Mouse (Mus musculus) heart, adult 2 months (tissue): ENCODE data around the gene Faim. TPM values are rescaled to one million over a fixed set of nuclear protein-coding genes. Genes with fewer than 3 reads are reported as not detected.

Experiments used
- DNase-seq, 2 experiments: peaks; one replicate each; pipeline ENCODE4 v3.0.0; 2021
- H3K27ac ChIP-seq: fragments of 200-600 bp; 2 replicates; pipeline ENCODE4 v1.8.1; 2022
- H3K27me3 ChIP-seq: fragments of 200-500 bp; 2 replicates; pipeline ENCODE4 v1.6.1; 2012; ENCODE audit warnings: mild to moderate bottlenecking, low read length, inconsistent platforms, mixed read lengths; ENCODE audit not compliant: control insufficient read depth, insufficient read depth
- H3K36me3 ChIP-seq: fragments of 200-500 bp; 2 replicates; pipeline ENCODE4 v1.6.1; 2012; ENCODE audit warnings: low read length, inconsistent platforms; ENCODE audit not compliant: control insufficient read depth, insufficient read depth
- H3K4me1 ChIP-seq: fragments of 200-500 bp; 2 replicates; pipeline ENCODE4 v1.6.1; 2011; ENCODE audit warnings: low read length; ENCODE audit not compliant: control insufficient read depth, insufficient read depth
- H3K4me3 ChIP-seq: fragments of 200-600 bp; 2 replicates; pipeline ENCODE4 v1.8.1; 2022
- H3K79me2 ChIP-seq: fragments of 200-500 bp; replicated peaks from 2 replicates; pipeline ENCODE4 v1.6.1; 2012; ENCODE audit warnings: mild to moderate bottlenecking, inconsistent platforms, low read length, moderate library complexity, mixed read lengths; ENCODE audit not compliant: control insufficient read depth, insufficient read depth
- H3K9ac ChIP-seq: fragments of 200-500 bp; 2 replicates; pipeline ENCODE4 v1.6.1; 2012; ENCODE audit warnings: low read depth, mild to moderate bottlenecking, control low read depth, inconsistent platforms, low read length, mixed read lengths
- CTCF ChIP-seq: fragments of 200-600 bp; IDR thresholded peaks from 2 replicates; pipeline ENCODE4 v1.8.1; 2022; ENCODE audit warnings: antibody characterized with exemption, mild to moderate bottlenecking, moderate library complexity
- EP300 ChIP-seq: fragments of 200-500 bp; IDR thresholded peaks from 2 replicates; pipeline ENCODE4 v1.6.1; 2011; ENCODE audit warnings: low read depth, low read length, control low read depth; ENCODE audit not compliant: insufficient read depth
- POLR2A ChIP-seq: fragments of 200-500 bp; IDR thresholded peaks from 2 replicates; pipeline ENCODE4 v1.6.1; 2011; ENCODE audit warnings: mild to moderate bottlenecking, low read depth, low read length, control low read depth; ENCODE audit not compliant: insufficient read depth
- WGBS: fragments of 180-500 bp; shearing (Covaris S2); methylation state at CpG from one replicate; pipeline ENCODE4 v1.1.7; 2018; 5-methylcytosine and 5-hydroxymethylcytosine counted together
- intact Hi-C: fragments of 180-260 bp; cut with DNase I; formaldehyde crosslinking; loops from one replicate; pipeline ENCODE4 v1.15.1; 2025
- polyA plus RNA-seq: library from polyadenylated mRNA; depleted of rRNA; stranded (reverse); fragments of >200 nt; gene quantifications from 2 replicates; pipeline ENCODE4 v1.2.3, GENCODE M21; 2012
- total RNA-seq, 2 experiments: library from RNA; stranded (reverse); gene quantifications; 2 replicates each; pipeline ENCODE4 v1.2.3; 2021

Gene Faim
- total and polyA plus RNA-seq, 3 experiments = 2.1 to 5.4 (median 4.1) TPM

GRCm38 (mm10) chr9:98954391-98955102 lies 31.6 kb upstream of the Faim start:
- Histone ChIP-seq H3K4me3 (peak overlapping the region; percentile 45), H3K9ac (no peak overlapping the region), H3K4me1 (peaks cover 2% of the 10 kb centered on the region; the same call in 1 of the 2 replicates), H3K27ac (no peak overlapping the region), H3K79me2 (no peaks in the 10 kb centered on the region), H3K27me3 (peaks cover 56% of the 10 kb centered on the region), H3K36me3 (no peaks in the 10 kb centered on the region)
- DNase-seq = peak; percentile 18 to 43
- intact Hi-C loops = no loop called here
- WGBS = 4% methylated on average over 33 of the region's 33 CpGs
- no peak for TF ChIP-seq CTCF
- no peak for TF ChIP-seq EP300
- no peak for TF ChIP-seq POLR2A

- Histone ChIP-seq H3K4me3 (peak within 1 kb of the TSS; percentile 45), H3K27me3 (peaks cover 55% of the 10 kb centered on the region), H3K79me2 (no peaks in the 10 kb centered on the region), H3K27ac (no peak within 1 kb of the TSS), H3K9ac (no peak within 1 kb of the TSS), H3K4me1 (peaks cover 2% of the 10 kb centered on the region; the same call in 1 of the 2 replicates), H3K36me3 (no peaks in the 10 kb centered on the region)
- intact Hi-C loops = no loop called here
- under 1% methylated on average over 56 of the region's 58 CpGs for WGBS
- TF ChIP-seq POLR2A (no peak), CTCF (no peak), EP300 (no peak)
- peak; percentile 26 to 51 for DNase-seq
Measured at GRCm38 (mm10) chr9:98955103-98955715, 31.0 kb upstream of the Faim start, which contains the start of gene Foxl2. TSS of gene Foxl2 (plus strand) at chr9:98955288.

DNA sequence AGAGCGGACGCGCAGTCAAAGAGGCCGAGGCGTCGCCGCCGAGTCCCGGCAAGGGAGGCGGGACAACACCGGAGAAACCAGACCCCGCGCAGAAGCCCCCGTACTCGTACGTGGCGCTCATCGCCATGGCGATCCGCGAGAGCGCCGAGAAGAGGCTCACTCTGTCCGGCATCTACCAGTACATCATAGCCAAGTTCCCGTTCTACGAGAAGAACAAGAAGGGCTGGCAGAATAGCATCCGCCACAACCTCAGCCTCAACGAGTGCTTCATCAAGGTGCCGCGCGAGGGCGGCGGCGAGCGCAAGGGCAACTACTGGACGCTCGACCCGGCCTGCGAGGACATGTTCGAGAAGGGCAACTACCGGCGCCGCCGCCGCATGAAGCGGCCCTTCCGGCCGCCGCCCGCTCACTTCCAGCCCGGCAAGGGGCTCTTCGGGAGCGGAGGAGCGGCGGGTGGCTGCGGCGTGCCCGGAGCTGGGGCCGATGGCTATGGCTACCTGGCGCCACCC lies 30.4 kb upstream of the Faim start:
- WGBS = 2% methylated on average over 60 of the region's 60 CpGs
- Histone ChIP-seq H3K36me3 (no peaks in the 10 kb centered on the region), H3K9ac (no peak overlapping the region), H3K79me2 (no peaks in the 10 kb centered on the region), H3K27ac (no peak overlapping the region), H3K4me3 (peak overlapping the region; percentile 45), H3K4me1 (peaks cover 2% of the 10 kb centered on the region; the same call in 1 of the 2 replicates), H3K27me3 (peaks cover 54% of the 10 kb centered on the region)
- peak; percentile 40 to 48 for DNase-seq
- TF ChIP-seq EP300 (no peak), CTCF (peak; percentile 45)
- intact Hi-C loops = no loop called here

- H3K79me2 ChIP-seq = no peaks in the 10 kb centered on the region
- H3K4me1 ChIP-seq = peaks cover 2% of the 10 kb centered on the region; the same call in 1 of the 2 replicates
- H3K27me3 ChIP-seq = peaks cover 53% of the 10 kb centered on the region
- no peaks in the 10 kb centered on the region for H3K36me3 ChIP-seq
- H3K9ac ChIP-seq = 0 out of 2 replicates have a peak overlapping the region, but pooled peaks have one; percentile 3
- H3K27ac ChIP-seq = no peak overlapping the region
- intact Hi-C loops = no loop called here
- H3K4me3 ChIP-seq = peak overlapping the region; percentile 40
- 1% methylated on average over 78 of the region's 80 CpGs for WGBS
- TF ChIP-seq EP300 (no peak), CTCF (no peak), POLR2A (no peak)
- peak; percentile 27 to 56 for DNase-seq
Measured at GRCm38 (mm10) chr9:98956591-98957381, 29.4 kb upstream of the Faim start.

GRCm38 (mm10) chr9:98957751-98958351 lies 28.3 kb upstream of the Faim start:
- peak; percentile 31 to 41 for DNase-seq
- intact Hi-C loops = no loop called here
- Histone ChIP-seq H3K4me1 (peaks cover 2% of the 10 kb centered on the region; the same call in 1 of the 2 replicates), H3K27me3 (peaks cover 49% of the 10 kb centered on the region), H3K36me3 (no peaks in the 10 kb centered on the region), H3K9ac (no peak overlapping the region), H3K79me2 (no peaks in the 10 kb centered on the region), H3K4me3 (no peak overlapping the region), H3K27ac (no peak overlapping the region)
- TF ChIP-seq EP300 (no peak), CTCF (no peak), POLR2A (no peak)
- WGBS = 6% methylated on average over 23 of the region's 23 CpGs
